Mouse (Mus musculus) hindbrain, embryonic 13.5 days (tissue): Measurements from ENCODE around the gene Prkaca. TPM values are rescaled to one million over a fixed set of nuclear protein-coding genes. Genes with fewer than 3 reads are reported as not detected.
"Not testable (repeated sequence)": the region's sequence is repeated elsewhere in the genome, so short reads cannot be mapped to it uniquely, and the experiment has no call there.

Experiments
- ATAC-seq: fragments of 200-750 bp; cut with Nextera tagmentation; 2 replicates; pipeline ENCODE4 v1.8.0; 2017; ENCODE audit warnings: moderate TSS enrichment; ENCODE audit not compliant: low FRiP score
- H3K27ac ChIP-seq: fragments of 300-500 bp; sonication (generic); 2 replicates; pipeline ENCODE4 v1.5.1; 2015; ENCODE audit warnings: inconsistent platforms, mild to moderate bottlenecking, moderate library complexity
- H3K27me3 ChIP-seq: fragments of 300-500 bp; sonication (generic); 2 replicates; pipeline ENCODE4 v1.6.1; 2015; ENCODE audit warnings: mild to moderate bottlenecking, inconsistent platforms
- H3K36me3 ChIP-seq: fragments of 300-500 bp; sonication (generic); 2 replicates; pipeline ENCODE4 v1.6.1; 2015; ENCODE audit warnings: mild to moderate bottlenecking, inconsistent platforms
- H3K4me1 ChIP-seq: fragments of 300-500 bp; sonication (generic); replicated peaks from 2 replicates; pipeline ENCODE4 v1.6.1; 2015; ENCODE audit warnings: inconsistent platforms
- H3K4me2 ChIP-seq: fragments of 300-500 bp; sonication (generic); 2 replicates; pipeline ENCODE4 v1.6.1; 2015; ENCODE audit warnings: inconsistent platforms, mild to moderate bottlenecking, moderate library complexity
- H3K4me3 ChIP-seq: fragments of 300-500 bp; sonication (generic); 2 replicates; pipeline ENCODE4 v1.5.1; 2015; ENCODE audit warnings: mild to moderate bottlenecking, inconsistent platforms
- H3K9ac ChIP-seq: fragments of 300-500 bp; sonication (generic); 2 replicates; pipeline ENCODE4 v1.6.1; 2015; ENCODE audit warnings: mild to moderate bottlenecking, inconsistent platforms
- H3K9me3 ChIP-seq: fragments of 300-500 bp; sonication (generic); 2 replicates; pipeline ENCODE4 v1.6.1; 2016; ENCODE audit warnings: inconsistent platforms
- WGBS: fragments of 180-500 bp; shearing (Covaris S2); methylation state at CpG from one replicate; pipeline ENCODE4 v1.1.7; 2015; 5-methylcytosine and 5-hydroxymethylcytosine counted together
- polyA plus RNA-seq: library from polyadenylated mRNA; unstranded; fragments of >200 nt; fragmentation: Nextera tagmentation; extraction: Ambion mirVana; gene quantifications from 2 replicates; pipeline ENCODE4 v1.2.1, GENCODE M21; 2015

The Prkaca gene
- polyA plus RNA-seq, 1 experiment from 2014 or later = 191 TPM

DNA sequence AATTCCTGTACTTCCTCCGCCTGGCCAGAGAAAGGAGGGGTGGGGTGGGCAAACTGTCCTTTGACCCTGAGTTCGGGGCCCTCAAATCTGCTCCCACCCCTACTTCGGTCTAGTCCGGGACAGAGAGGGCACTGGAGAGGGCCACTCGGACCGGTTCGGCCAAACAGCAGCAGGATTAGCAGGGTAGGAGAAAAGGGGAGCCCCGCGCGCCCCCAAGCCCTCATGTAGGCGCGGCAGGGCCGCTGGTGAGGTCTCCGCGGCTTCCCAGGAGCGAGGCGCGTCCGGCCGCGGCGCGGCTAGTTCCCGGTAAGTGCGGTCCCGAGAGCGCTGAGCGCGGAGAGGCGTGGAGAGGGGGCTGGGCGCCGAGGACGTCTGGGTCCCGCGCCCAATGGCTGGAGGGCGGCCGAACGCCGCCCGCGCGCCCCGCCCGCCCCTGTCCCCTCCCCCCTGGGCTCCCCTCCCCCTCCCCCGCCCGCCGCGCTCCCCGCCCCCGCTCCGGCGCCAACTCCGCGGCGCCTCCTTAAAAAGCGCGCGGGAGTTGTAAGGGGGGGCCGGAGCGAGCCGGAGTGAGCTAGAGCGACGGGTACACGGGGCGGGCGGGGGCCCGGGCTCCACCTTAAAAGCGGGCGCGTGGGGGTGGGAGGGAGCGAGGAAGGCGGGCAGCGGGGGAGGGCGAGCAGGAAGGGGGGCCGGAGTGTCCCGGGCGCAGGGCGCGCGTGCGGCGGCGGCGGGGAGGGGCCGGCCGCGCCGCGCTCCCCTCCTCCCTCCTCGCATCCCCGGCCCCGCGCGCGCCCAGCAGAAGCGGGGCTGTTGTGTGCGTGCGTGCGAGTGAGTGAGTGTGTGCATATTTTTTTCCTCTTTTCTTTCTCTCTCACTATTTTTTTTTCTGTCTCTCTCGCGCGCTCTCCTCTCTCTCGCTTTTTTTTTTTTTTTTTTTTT is 24.0 kb downstream of the Prkaca start:
- ATAC-seq = peak; percentile 71
- 0% methylated on average over 45 of the region's 103 CpGs for WGBS

GRCm38 (mm10) chr8:83997511-83998141 is 24.8 kb downstream of the Prkaca start, which contains the start of gene Samd1:
TSS of gene Samd1 (plus strand) at chr8:83997672.
- ATAC-seq = peak; percentile 11; the same call in 1 of the 2 replicates
- Histone ChIP-seq H3K4me1 (peaks cover 35% of the 10 kb centered on the region), H3K27me3 (peaks cover 31% of the 10 kb centered on the region), H3K4me3 (peak within 1 kb of the TSS; percentile 76), H3K9ac (peak within 1 kb of the TSS; percentile 90), H3K27ac (peak within 1 kb of the TSS; percentile 97), H3K9me3 (no peaks in the 10 kb centered on the region), H3K36me3 (peaks cover 28% of the 10 kb centered on the region), H3K4me2 (peak within 1 kb of the TSS; percentile 79)
- 2% methylated on average over 39 of the region's 112 CpGs for WGBS

More for the DNA sequence above, 24.0 kb downstream of the Prkaca start:
- H3K36me3 ChIP-seq = peaks cover 36% of the 10 kb centered on the region
- H3K4me3 ChIP-seq = peak overlapping the region; percentile 76
- peaks cover 35% of the 10 kb centered on the region for H3K4me1 ChIP-seq
- peak overlapping the region; percentile 97 for H3K27ac ChIP-seq
- peaks cover 24% of the 10 kb centered on the region for H3K27me3 ChIP-seq
- H3K4me2 ChIP-seq = peak overlapping the region; percentile 76
- no peaks in the 10 kb centered on the region for H3K9me3 ChIP-seq
- H3K9ac ChIP-seq = peak overlapping the region; percentile 90

GRCm38 (mm10) chr8:83998231-83999056 is 25.7 kb downstream of the Prkaca start:
- Histone ChIP-seq H3K9ac (peak overlapping the region; percentile 83), H3K27me3 (peaks cover 31% of the 10 kb centered on the region), H3K4me3 (peak overlapping the region; percentile 76), H3K36me3 (peaks cover 27% of the 10 kb centered on the region), H3K4me1 (peaks cover 38% of the 10 kb centered on the region), H3K4me2 (peak overlapping the region; percentile 79), H3K9me3 (no peaks in the 10 kb centered on the region), H3K27ac (peak overlapping the region; percentile 88)
- ATAC-seq = peak; percentile 14; the same call in 1 of the 2 replicates
- 1% methylated on average over 61 of the region's 92 CpGs for WGBS

GRCm38 (mm10) chr8:83999057-83999705 is 26.4 kb downstream of the Prkaca start:
- H3K4me3 ChIP-seq = peak overlapping the region; percentile 76
- peaks cover 31% of the 10 kb centered on the region for H3K27me3 ChIP-seq
- peak overlapping the region; percentile 79 for H3K4me2 ChIP-seq
- no peak for ATAC-seq
- H3K9me3 ChIP-seq = no peaks in the 10 kb centered on the region
- H3K4me1 ChIP-seq = peaks cover 43% of the 10 kb centered on the region
- H3K36me3 ChIP-seq = peaks cover 20% of the 10 kb centered on the region
- 70% methylated on average over 16 of the region's 16 CpGs for WGBS
- no peak overlapping the region for H3K27ac ChIP-seq
- peak overlapping the region; percentile 83 for H3K9ac ChIP-seq

- WGBS = 94% methylated on average over 2 of the region's 2 CpGs
- peaks cover 31% of the 10 kb centered on the region for H3K27me3 ChIP-seq
- 0 out of 2 replicates have a peak overlapping the region, but pooled peaks have one; percentile 83 for H3K9ac ChIP-seq
- ATAC-seq = no peak
- no peak overlapping the region for H3K27ac ChIP-seq
- peaks cover 14% of the 10 kb centered on the region for H3K36me3 ChIP-seq
- peak overlapping the region; percentile 79; the same call in 1 of the 2 replicates for H3K4me2 ChIP-seq
- no peaks in the 10 kb centered on the region for H3K9me3 ChIP-seq
- peaks cover 47% of the 10 kb centered on the region for H3K4me1 ChIP-seq
- no peak overlapping the region for H3K4me3 ChIP-seq
Observed at GRCm38 (mm10) chr8:83999825-84000224, 27.0 kb downstream of the Prkaca start.

DNA sequence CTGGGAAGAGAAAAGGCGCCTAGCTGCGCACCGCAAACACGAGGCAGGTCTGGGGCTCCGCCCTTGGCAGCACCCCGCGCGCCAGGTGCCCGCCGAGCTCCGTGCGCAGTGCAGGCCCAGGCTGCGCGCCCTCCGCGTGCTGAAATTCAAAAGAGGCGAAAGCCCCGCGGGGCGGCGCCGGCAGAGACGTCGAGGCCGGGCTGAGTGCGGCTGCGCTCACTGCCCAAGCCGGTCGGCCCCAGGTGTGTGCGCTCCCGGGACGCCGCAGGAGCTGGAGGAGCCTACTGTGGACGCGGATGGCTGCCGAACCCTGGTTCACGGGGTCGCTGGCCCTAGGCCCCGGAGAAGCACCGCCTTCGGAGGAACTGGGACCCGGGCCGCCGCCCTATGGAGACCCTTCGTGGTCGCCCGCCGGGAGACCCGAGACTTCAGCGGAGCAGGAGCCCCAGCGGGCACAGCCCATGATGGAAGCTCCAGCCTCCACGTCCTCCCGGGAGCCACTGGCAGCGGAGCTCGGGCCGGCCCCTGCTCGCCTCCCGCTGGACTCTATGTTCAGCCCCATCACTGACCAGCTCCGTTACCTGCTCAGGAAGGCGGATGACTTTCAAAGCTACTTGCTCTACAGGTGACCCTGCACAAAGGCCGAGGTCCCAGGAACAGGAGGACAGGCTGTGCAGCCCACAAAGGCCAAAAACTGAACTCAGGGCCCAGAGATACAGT is 28.6 kb downstream of the Prkaca start, which contains the start of gene 1700067K01Rik:
TSS of gene 1700067K01Rik (plus strand) at position 222 of the 720 bp plus-strand sequence.
- peaks cover 10% of the 10 kb centered on the region for H3K36me3 ChIP-seq
- H3K9ac ChIP-seq = peak within 1 kb of the TSS; percentile 35
- H3K4me1 ChIP-seq = peaks cover 45% of the 10 kb centered on the region
- WGBS = 18% methylated on average over 61 of the region's 61 CpGs
- no peaks in the 10 kb centered on the region for H3K9me3 ChIP-seq
- H3K27ac ChIP-seq = no peak within 1 kb of the TSS
- peak within 1 kb of the TSS; percentile 33 for H3K4me2 ChIP-seq
- no peak for ATAC-seq
- H3K4me3 ChIP-seq = peak within 1 kb of the TSS; percentile 17
- H3K27me3 ChIP-seq = peaks cover 31% of the 10 kb centered on the region

DNA sequence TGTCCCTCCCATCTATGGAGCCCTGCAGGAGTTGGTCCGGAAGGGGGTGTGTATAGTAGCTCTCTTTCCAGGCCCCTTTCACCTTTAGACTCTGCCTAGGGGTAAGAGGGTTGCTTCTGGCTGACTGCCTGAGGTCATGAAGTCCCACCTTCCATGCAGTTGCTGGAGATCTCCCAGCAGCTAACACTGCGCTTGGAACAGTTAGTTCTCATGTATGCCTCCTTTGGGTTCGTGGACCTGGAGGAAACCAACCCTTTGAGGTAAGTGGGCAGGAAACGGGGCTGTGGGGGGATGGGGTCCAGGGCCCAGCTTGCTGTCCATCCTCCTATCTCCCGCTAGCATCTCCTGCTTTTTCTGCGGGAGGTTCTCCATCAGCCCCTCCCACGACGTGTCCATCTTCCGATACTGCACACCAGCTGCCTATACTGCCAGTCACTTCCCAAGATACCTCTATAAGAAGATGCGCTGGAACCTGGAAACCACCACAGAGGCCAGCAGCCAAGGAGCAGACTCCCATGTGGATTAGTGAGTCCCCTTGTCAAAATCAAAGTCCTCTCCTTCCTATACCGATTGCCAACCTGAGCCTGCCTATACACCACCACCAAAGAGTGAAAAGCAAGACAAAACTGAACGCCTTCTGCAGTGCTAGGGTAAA is 30.3 kb downstream of the Prkaca start:
- WGBS = 62% methylated on average over 12 of the region's 12 CpGs
- no peak overlapping the region for H3K27ac ChIP-seq
- no peak overlapping the region for H3K9ac ChIP-seq
- ATAC-seq = no peak
- H3K27me3 ChIP-seq = peaks cover 31% of the 10 kb centered on the region
- H3K9me3 ChIP-seq = no peaks in the 10 kb centered on the region
- peaks cover 42% of the 10 kb centered on the region for H3K4me1 ChIP-seq
- H3K36me3 ChIP-seq = peaks cover 10% of the 10 kb centered on the region
- H3K4me2 ChIP-seq = no peak overlapping the region; the same call in 1 of the 2 replicates
- no peak overlapping the region for H3K4me3 ChIP-seq

GRCm38 (mm10) chr8:84003612-84004246 is 30.9 kb downstream of the Prkaca start:
- no peak for ATAC-seq
- Histone ChIP-seq H3K36me3 (peaks cover 10% of the 10 kb centered on the region), H3K4me2 (peak overlapping the region; percentile 90), H3K9ac (peak overlapping the region; percentile 82), H3K27me3 (peaks cover 32% of the 10 kb centered on the region), H3K4me1 (peaks cover 40% of the 10 kb centered on the region), H3K9me3 (no peaks in the 10 kb centered on the region), H3K27ac (no peak overlapping the region), H3K4me3 (peak overlapping the region; percentile 59)
- WGBS = 80% methylated on average over 6 of the region's 6 CpGs

GRCm38 (mm10) chr8:84004533-84005201 is 31.9 kb downstream of the Prkaca start:
- peak; percentile 79 for ATAC-seq
- Histone ChIP-seq H3K36me3 (peaks cover 5% of the 10 kb centered on the region), H3K4me1 (peaks cover 30% of the 10 kb centered on the region), H3K9me3 (no peaks in the 10 kb centered on the region), H3K27me3 (peaks cover 34% of the 10 kb centered on the region), H3K9ac (peak overlapping the region; percentile 82), H3K4me2 (peak overlapping the region; percentile 90), H3K27ac (peak overlapping the region; percentile 67), H3K4me3 (peak overlapping the region; percentile 59)
- under 1% methylated on average over 30 of the region's 30 CpGs for WGBS

- 92% methylated on average over 7 of the region's 7 CpGs for WGBS
- H3K9me3 ChIP-seq, H3K27ac ChIP-seq, H3K9ac ChIP-seq, ATAC-seq, H3K4me2 ChIP-seq, H3K36me3 ChIP-seq, H3K4me3 ChIP-seq: not testable (repeated sequence)
- Histone ChIP-seq H3K27me3 (peaks cover 33% of the 10 kb centered on the region), H3K4me1 (peaks cover 32% of the 10 kb centered on the region)
Observed at GRCm38 (mm10) chr8:84005502-84005901, 32.7 kb downstream of the Prkaca start.
